Mouse (Mus musculus) heart, adult 2 months (tissue): Measurements from ENCODE around the gene Gm9964. TPM values are rescaled to one million over a fixed set of nuclear protein-coding genes. Genes with fewer than 3 reads are reported as not detected.
A peak's percentile ranks its signal among the peaks of the same experiment; 100 is the strongest.

Experiments
- DNase-seq, 2 experiments: peaks; one replicate each; pipeline ENCODE4 v3.0.0; 2021
- H3K27ac ChIP-seq: fragments of 200-600 bp; 2 replicates; pipeline ENCODE4 v1.8.1; 2022
- H3K27me3 ChIP-seq: fragments of 200-500 bp; 2 replicates; pipeline ENCODE4 v1.6.1; 2012; ENCODE audit warnings: mild to moderate bottlenecking, low read length, inconsistent platforms, mixed read lengths; ENCODE audit not compliant: control insufficient read depth, insufficient read depth
- H3K36me3 ChIP-seq: fragments of 200-500 bp; 2 replicates; pipeline ENCODE4 v1.6.1; 2012; ENCODE audit warnings: low read length, inconsistent platforms; ENCODE audit not compliant: control insufficient read depth, insufficient read depth
- H3K4me1 ChIP-seq: fragments of 200-500 bp; 2 replicates; pipeline ENCODE4 v1.6.1; 2011; ENCODE audit warnings: low read length; ENCODE audit not compliant: control insufficient read depth, insufficient read depth
- H3K4me3 ChIP-seq: fragments of 200-600 bp; 2 replicates; pipeline ENCODE4 v1.8.1; 2022
- H3K79me2 ChIP-seq: fragments of 200-500 bp; replicated peaks from 2 replicates; pipeline ENCODE4 v1.6.1; 2012; ENCODE audit warnings: mild to moderate bottlenecking, inconsistent platforms, low read length, moderate library complexity, mixed read lengths; ENCODE audit not compliant: control insufficient read depth, insufficient read depth
- H3K9ac ChIP-seq: fragments of 200-500 bp; 2 replicates; pipeline ENCODE4 v1.6.1; 2012; ENCODE audit warnings: low read depth, mild to moderate bottlenecking, control low read depth, inconsistent platforms, low read length, mixed read lengths
- CTCF ChIP-seq: fragments of 200-600 bp; IDR thresholded peaks from 2 replicates; pipeline ENCODE4 v1.8.1; 2022; ENCODE audit warnings: antibody characterized with exemption, mild to moderate bottlenecking, moderate library complexity
- EP300 ChIP-seq: fragments of 200-500 bp; IDR thresholded peaks from 2 replicates; pipeline ENCODE4 v1.6.1; 2011; ENCODE audit warnings: low read depth, low read length, control low read depth; ENCODE audit not compliant: insufficient read depth
- POLR2A ChIP-seq: fragments of 200-500 bp; IDR thresholded peaks from 2 replicates; pipeline ENCODE4 v1.6.1; 2011; ENCODE audit warnings: mild to moderate bottlenecking, low read depth, low read length, control low read depth; ENCODE audit not compliant: insufficient read depth
- WGBS: fragments of 180-500 bp; shearing (Covaris S2); methylation state at CpG from one replicate; pipeline ENCODE4 v1.1.7; 2018; 5-methylcytosine and 5-hydroxymethylcytosine counted together
- intact Hi-C: fragments of 180-260 bp; cut with DNase I; formaldehyde crosslinking; loops from one replicate; pipeline ENCODE4 v1.15.1; 2025
- polyA plus RNA-seq: library from polyadenylated mRNA; depleted of rRNA; stranded (reverse); fragments of >200 nt; gene quantifications from 2 replicates; pipeline ENCODE4 v1.2.3, GENCODE M21; 2012
- total RNA-seq, 2 experiments: library from RNA; stranded (reverse); gene quantifications; 2 replicates each; pipeline ENCODE4 v1.2.3; 2021

The Gm9964 gene
- total and polyA plus RNA-seq, 3 experiments: 0.43 TPM; not detected in 2

GRCm38 (mm10) chr11:79319807-79320206, 23.1 kb upstream of the Gm9964 start:
- H3K4me3 ChIP-seq: no peak overlapping the region
- no peaks in the 10 kb centered on the region for H3K27me3 ChIP-seq
- H3K79me2 ChIP-seq: no peaks in the 10 kb centered on the region
- H3K36me3 ChIP-seq: no peaks in the 10 kb centered on the region
- H3K9ac ChIP-seq: no peak overlapping the region
- peak in 1 of 2 experiments; percentile 13 for DNase-seq
- WGBS: 27% methylated on average over 7 of the region's 7 CpGs
- TF ChIP-seq CTCF (no peak), EP300 (peak; percentile 38; the same call in 1 of the 2 replicates)
- intact Hi-C loops: no loop called here
- no peak overlapping the region for H3K27ac ChIP-seq
- H3K4me1 ChIP-seq: peaks cover 6% of the 10 kb centered on the region

DNA sequence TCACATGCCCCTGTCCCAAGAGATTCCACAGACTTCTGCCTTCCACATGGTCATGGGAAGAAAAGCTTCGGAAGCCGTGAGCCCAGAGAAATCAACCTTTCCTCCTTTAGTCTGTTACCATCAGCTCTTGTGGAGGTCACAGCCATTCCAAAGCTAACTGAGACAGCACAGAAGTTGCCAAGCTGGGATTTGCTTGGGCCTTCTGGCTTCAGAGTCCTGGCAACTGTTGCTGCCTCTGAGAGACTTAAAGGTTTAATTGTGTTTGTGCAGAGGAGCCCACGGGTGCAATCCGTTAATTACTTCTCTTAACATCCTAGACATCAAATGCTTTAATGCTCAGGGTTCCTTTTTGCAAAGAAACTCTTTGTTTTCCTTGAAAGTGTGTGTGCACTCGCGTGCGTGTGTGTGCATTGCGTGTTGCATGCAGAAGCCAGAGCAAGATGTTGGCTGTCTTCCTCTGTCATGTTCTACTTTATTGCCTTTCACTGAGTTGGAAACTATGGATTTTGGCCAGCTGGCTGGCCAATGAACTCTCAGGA, 20.2 kb upstream of the Gm9964 start:
- Histone ChIP-seq H3K4me1 (peaks cover 6% of the 10 kb centered on the region; the same call in 1 of the 2 replicates), H3K27ac (no peak overlapping the region), H3K9ac (no peak overlapping the region), H3K79me2 (no peaks in the 10 kb centered on the region), H3K27me3 (no peaks in the 10 kb centered on the region), H3K4me3 (no peak overlapping the region), H3K36me3 (no peaks in the 10 kb centered on the region)
- WGBS: 92% methylated on average over 8 of the region's 8 CpGs
- no peak for DNase-seq
- intact Hi-C loops: no loop called here
- TF ChIP-seq EP300: no peak
- TF ChIP-seq POLR2A: no peak
- TF ChIP-seq CTCF: no peak

GRCm38 (mm10) chr11:79310467-79310866, 13.8 kb upstream of the Gm9964 start:
- peaks cover 15% of the 10 kb centered on the region for H3K4me1 ChIP-seq
- no peaks in the 10 kb centered on the region for H3K27me3 ChIP-seq
- H3K9ac ChIP-seq: no peak overlapping the region
- no peak for TF ChIP-seq CTCF
- TF ChIP-seq POLR2A: no peak
- TF ChIP-seq EP300: no peak
- H3K36me3 ChIP-seq: no peaks in the 10 kb centered on the region
- no peak overlapping the region for H3K27ac ChIP-seq
- 60% methylated on average over 5 of the region's 5 CpGs for WGBS
- intact Hi-C loops: no loop called here
- DNase-seq: no peak
- no peak overlapping the region for H3K4me3 ChIP-seq
- H3K79me2 ChIP-seq: no peaks in the 10 kb centered on the region

DNA sequence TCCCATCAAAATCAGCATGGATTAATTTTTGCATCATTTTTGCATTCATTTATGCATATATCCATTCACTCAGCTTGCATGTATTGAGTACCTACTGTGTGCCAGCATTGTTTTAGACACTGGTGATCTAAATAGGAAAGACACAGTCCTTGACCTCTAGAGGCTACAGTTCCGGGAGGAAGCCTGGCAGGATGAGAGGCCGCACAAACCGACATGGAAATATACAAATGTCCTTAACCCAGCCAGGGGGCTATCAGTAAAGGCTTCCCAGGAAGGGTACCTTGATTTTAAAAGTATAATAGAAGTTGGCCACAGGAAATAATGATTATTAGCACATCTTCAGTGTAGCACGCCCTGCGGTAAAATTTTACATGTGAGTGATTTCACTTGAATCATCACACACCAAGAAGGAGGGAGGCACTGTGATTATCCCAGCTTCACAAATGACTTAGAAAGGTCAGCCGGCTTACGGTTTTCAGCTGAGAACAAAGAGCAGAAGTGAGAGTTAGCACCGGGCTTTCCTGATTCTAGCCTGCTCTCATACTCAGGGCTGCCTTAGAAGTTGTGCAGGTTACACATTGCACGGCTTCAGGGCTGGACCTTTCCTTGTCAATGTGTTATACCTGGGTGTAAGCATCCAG, 11.0 kb upstream of the Gm9964 start:
- H3K27ac ChIP-seq: peak overlapping the region; percentile 69
- no peaks in the 10 kb centered on the region for H3K36me3 ChIP-seq
- no peak for DNase-seq
- intact Hi-C loops: loop anchor here (2.0 kb wide), 1 partner anchor 17 kb away; no protein-coding TSS in a partner anchor
- TF ChIP-seq POLR2A (no peak), CTCF (no peak), EP300 (no peak)
- no peak overlapping the region for H3K9ac ChIP-seq
- H3K27me3 ChIP-seq: no peaks in the 10 kb centered on the region
- WGBS: 44% methylated on average over 9 of the region's 9 CpGs
- no peaks in the 10 kb centered on the region for H3K79me2 ChIP-seq
- peaks cover 17% of the 10 kb centered on the region for H3K4me1 ChIP-seq
- H3K4me3 ChIP-seq: no peak overlapping the region

GRCm38 (mm10) chr11:79306996-79307395, 10.3 kb upstream of the Gm9964 start:
- 30% methylated on average over 10 of the region's 10 CpGs for WGBS
- Histone ChIP-seq H3K9ac (no peak overlapping the region), H3K36me3 (no peaks in the 10 kb centered on the region), H3K27ac (peak overlapping the region; percentile 69), H3K4me3 (no peak overlapping the region), H3K27me3 (no peaks in the 10 kb centered on the region), H3K4me1 (peaks cover 17% of the 10 kb centered on the region), H3K79me2 (no peaks in the 10 kb centered on the region)
- TF ChIP-seq POLR2A (no peak), EP300 (0 out of 2 replicates have a peak, but pooled peaks have one; percentile 35), CTCF (no peak)
- peak; percentile 46 to 61 for DNase-seq
- intact Hi-C loops: loop anchor here (2.0 kb wide), 1 partner anchor 18 kb away; no protein-coding TSS in a partner anchor

DNA sequence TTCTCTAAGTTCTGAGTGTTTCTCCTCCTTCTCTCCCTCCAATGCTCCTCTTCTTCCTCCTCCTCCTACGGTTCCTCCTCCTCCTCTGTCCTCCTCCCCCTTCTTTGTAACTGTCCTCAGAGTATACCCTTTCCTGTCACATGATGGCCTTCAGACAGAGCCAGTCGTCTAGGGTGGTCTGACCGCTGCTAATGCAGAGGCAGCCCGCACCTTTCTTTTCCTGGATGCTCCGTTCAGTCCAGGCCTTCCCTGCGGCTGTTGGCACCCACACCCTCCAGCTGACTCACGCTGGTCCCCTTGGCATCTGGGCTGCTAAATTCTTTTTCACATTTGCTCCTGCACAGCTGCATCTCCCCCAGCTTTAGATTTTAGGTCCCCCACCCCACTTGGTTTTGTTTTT, 9.8 kb upstream of the Gm9964 start:
- TF ChIP-seq POLR2A (no peak), CTCF (no peak), EP300 (no peak)
- Histone ChIP-seq H3K27me3 (no peaks in the 10 kb centered on the region), H3K27ac (peak overlapping the region; percentile 69), H3K36me3 (no peaks in the 10 kb centered on the region), H3K9ac (peak overlapping the region; percentile 5; the same call in 1 of the 2 replicates), H3K79me2 (no peaks in the 10 kb centered on the region), H3K4me3 (no peak overlapping the region), H3K4me1 (peaks cover 17% of the 10 kb centered on the region)
- whole genome bisulfite sequencing: 30% methylated on average over 7 of the region's 7 CpGs
- DNase-seq: peak; percentile 44 to 52
- intact Hi-C loops: loop anchor here (2.0 kb wide), 1 partner anchor 18 kb away; no protein-coding TSS in a partner anchor
